Comparison of ENCODE assay signal across 8 mouse cellular contexts in genomic region chr14:60704961-60705360, GRCm38 (mm10).
DNase-seq lines count a peak whose midpoint lies in the region; ATAC-seq lines count a peak whose summit lies in the region.
"Had no signal": no experiment of that assay in that cellular context is flagged by ENCODE, and none has a peak within 500 bp of the region (broad histone marks: within the 10 kb centered on the region; RNA-seq: fewer than 3 reads in every experiment).

No protein-coding gene starts in this region.

- H3K36me3 ChIP-seq in heart, embryonic 15.5 days = no peaks in the 10 kb centered on the region
- H3K36me3 ChIP-seq in limb, embryonic 13.5 days = no peaks in the 10 kb centered on the region
- peaks cover 76% of the 10 kb centered on the region for H3K36me3 ChIP-seq in forebrain, embryonic 10.5 days (replicated peaks)

- peak; percentile 60; the same call in 1 of the 2 replicates for ATAC-seq in heart, embryonic 15.5 days (replicated peaks; ENCODE audit: insufficient number of reproducible peaks, insufficient read depth, low FRiP score, low read depth)
- 0 out of 2 replicates have a peak, but pooled peaks have one; percentile 26 for ATAC-seq in limb, embryonic 13.5 days (ENCODE audit: low FRiP score, low read depth)

- H3K4me1 ChIP-seq in heart, embryonic 15.5 days (replicated peaks) = peaks cover 27% of the 10 kb centered on the region
- peaks cover 58% of the 10 kb centered on the region for H3K4me1 ChIP-seq in limb, embryonic 13.5 days
- peaks cover 13% of the 10 kb centered on the region for H3K4me1 ChIP-seq in forebrain, embryonic 10.5 days

- H3K4me3 ChIP-seq in heart, embryonic 15.5 days = no peak overlapping the region
- H3K4me3 ChIP-seq in limb, embryonic 13.5 days = no peak overlapping the region
- H3K4me3 ChIP-seq in forebrain, embryonic 10.5 days = no peak overlapping the region

- H3K4me2 ChIP-seq in heart, embryonic 15.5 days = no peak overlapping the region
- no peak overlapping the region for H3K4me2 ChIP-seq in limb, embryonic 13.5 days (replicated peaks)

- no peaks in the 10 kb centered on the region for H3K9me3 ChIP-seq in heart, embryonic 15.5 days (replicated peaks)
- no peaks in the 10 kb centered on the region for H3K9me3 ChIP-seq in limb, embryonic 13.5 days
- no peaks in the 10 kb centered on the region for H3K9me3 ChIP-seq in forebrain, embryonic 10.5 days

- WGBS in heart, embryonic 15.5 days = 28% methylated on average over 3 of the region's 3 CpGs
- 47% methylated on average over 3 of the region's 3 CpGs for WGBS in limb, embryonic 13.5 days
- 83% methylated on average over 3 of the region's 3 CpGs for WGBS in forebrain, embryonic 10.5 days

- H3K27ac ChIP-seq in heart, embryonic 15.5 days = peak overlapping the region; percentile 57
- peak overlapping the region; percentile 35; the same call in 1 of the 2 replicates for H3K27ac ChIP-seq in limb, embryonic 13.5 days
- no peak overlapping the region for H3K27ac ChIP-seq in forebrain, embryonic 10.5 days
- H3K27ac ChIP-seq: macrophage had no signal

- no peak overlapping the region for H3K9ac ChIP-seq in heart, embryonic 15.5 days
- no peak overlapping the region for H3K9ac ChIP-seq in limb, embryonic 13.5 days

- DNase-seq in right cerebral cortex, adult 18-20 months = peak; percentile 76
- DNase-seq in right cerebral cortex, postnatal 4 days = no peak
- peak; percentile 75 for DNase-seq in cerebellum, adult 8-10 months
- DNase-seq in spleen, postnatal 36 days (ENCODE audit: low spot score in 2 of 2) = peak; percentile 52 to 55
- DNase-seq in forebrain, embryonic 10.5 days (ENCODE audit: extremely low spot score, low spot score) = no peak

- no peaks in the 10 kb centered on the region for H3K27me3 ChIP-seq in heart, embryonic 15.5 days
- H3K27me3 ChIP-seq in limb, embryonic 13.5 days = no peaks in the 10 kb centered on the region
- H3K27me3 ChIP-seq in forebrain, embryonic 10.5 days (ENCODE audit: poor library complexity, severe bottlenecking) = no peaks in the 10 kb centered on the region

Comparison
In these comparisons a context has a peak if more than half of its experiments do, and no peak if none do; other contexts are left out.
1. DNase-seq: peak in right cerebral cortex, adult 18-20 months (single experiment), cerebellum, adult 8-10 months (single experiment) and spleen, postnatal 36 days (2 of 2); none in right cerebral cortex, postnatal 4 days (single experiment) and forebrain, embryonic 10.5 days (single experiment).